Mouse (Mus musculus) cerebellum, postnatal 4 days (tissue): Measurements from ENCODE around the gene Hspb8.
"Not testable (repeated sequence)": the region's sequence is repeated elsewhere in the genome, so short reads cannot be mapped to it uniquely, and the experiment has no call there.

Source experiments
- DNase-seq, 2 experiments: peaks; one replicate each; pipeline ENCODE4 v3.0.0; 2022; ENCODE audit warnings: low spot score in 2 of 2, mixed read lengths in 1 of 2

Gene Hspb8

GRCm38 (mm10) chr5:116434976-116435850, 12.5 kb upstream of the Hspb8 start:
- no peak for DNase-seq

- no peak for DNase-seq
Observed at GRCm38 (mm10) chr5:116432871-116433270, 10.2 kb upstream of the Hspb8 start.

DNA sequence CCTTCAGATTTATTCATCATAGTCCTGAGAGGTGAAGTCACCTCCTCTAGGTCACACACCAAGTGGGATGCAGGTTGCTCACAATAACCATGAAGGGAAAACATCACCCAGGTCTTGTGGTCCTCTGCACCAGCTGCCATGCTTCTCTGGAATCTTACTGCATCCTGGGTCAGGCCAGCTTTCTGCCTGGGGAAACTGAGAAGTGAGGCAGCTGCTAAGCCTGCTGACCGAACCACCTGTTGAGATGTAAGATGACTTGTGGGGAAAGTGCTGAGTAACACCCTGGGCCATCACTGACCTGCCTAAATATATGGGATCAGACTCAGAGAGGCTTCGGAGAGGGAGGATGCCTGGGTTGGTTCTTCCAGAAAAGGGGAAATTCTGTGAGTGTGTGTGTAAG, 4.0 kb upstream of the Hspb8 start:
- no peak for DNase-seq

DNA sequence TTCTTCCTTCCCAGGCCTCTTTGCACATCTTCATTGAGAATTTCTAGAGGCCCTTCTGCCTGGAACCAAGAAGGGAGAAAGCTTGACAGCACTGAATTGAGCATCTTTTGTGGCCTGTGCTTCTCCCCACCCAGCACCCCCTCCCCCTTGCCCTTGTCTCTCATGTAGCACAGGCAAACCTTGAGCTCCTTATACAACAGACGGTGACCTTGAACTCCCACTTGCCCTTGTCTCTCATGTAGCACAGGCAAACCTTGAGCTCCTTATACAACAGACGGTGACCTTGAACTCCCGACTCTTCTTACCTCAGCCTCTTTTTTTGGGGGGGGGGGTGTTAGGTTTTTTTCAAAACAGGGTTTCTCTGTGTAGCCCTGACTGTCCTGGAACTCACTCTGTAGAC, 3.0 kb upstream of the Hspb8 start:
- not testable (repeated sequence) for DNase-seq

- no peak for DNase-seq
Observed at GRCm38 (mm10) chr5:116425273-116425672, 2.6 kb upstream of the Hspb8 start.

DNA sequence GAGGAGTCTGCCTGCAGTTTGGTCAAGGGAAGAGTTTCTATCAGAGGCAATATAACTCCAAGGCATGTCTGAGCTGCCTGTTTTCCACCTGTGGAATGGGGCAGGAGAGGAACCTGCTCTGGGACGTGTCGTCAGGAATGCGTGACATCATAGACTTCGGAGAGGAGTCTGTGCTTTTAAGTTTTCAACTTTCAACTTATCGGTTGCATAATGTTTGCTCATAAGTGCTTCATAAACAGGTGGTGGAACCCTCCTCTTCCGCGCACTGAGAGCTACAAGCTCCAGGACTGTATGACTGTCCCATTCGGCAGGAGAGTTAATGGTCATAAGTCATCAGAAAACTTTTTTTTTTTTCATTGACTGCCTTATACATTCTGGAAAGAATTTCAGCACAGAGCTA, 1.1 kb upstream of the Hspb8 start:
- no peak for DNase-seq

- DNase-seq: no peak
Observed at GRCm38 (mm10) chr5:116421791-116422481, 728 bp downstream of the Hspb8 start.

DNA sequence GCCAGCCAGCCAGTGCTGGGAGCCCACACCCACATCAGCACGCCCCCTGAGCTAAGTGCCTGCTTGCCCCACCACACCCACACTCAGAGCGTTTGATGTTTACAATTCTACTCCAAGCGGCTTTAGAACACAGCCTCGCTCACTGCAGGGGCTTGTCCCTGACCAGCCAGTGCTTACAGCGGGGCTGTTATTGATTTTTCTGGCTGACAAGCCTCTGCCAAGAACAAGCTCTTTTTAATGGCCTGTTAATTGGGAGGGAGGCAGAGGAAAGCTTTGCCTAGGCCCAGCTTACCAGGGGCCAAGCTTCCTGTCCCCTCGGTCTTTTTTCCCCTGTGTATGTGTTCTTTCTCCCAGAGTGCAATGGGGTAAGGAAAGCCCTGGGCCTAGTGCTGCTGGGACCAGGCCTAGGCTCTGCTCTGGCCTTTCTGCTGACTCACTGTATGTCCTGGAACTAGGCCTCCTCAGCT, 1.9 kb downstream of the Hspb8 start:
- no peak for DNase-seq

GRCm38 (mm10) chr5:116420213-116420612, 2.5 kb downstream of the Hspb8 start:
- no peak for DNase-seq

DNA sequence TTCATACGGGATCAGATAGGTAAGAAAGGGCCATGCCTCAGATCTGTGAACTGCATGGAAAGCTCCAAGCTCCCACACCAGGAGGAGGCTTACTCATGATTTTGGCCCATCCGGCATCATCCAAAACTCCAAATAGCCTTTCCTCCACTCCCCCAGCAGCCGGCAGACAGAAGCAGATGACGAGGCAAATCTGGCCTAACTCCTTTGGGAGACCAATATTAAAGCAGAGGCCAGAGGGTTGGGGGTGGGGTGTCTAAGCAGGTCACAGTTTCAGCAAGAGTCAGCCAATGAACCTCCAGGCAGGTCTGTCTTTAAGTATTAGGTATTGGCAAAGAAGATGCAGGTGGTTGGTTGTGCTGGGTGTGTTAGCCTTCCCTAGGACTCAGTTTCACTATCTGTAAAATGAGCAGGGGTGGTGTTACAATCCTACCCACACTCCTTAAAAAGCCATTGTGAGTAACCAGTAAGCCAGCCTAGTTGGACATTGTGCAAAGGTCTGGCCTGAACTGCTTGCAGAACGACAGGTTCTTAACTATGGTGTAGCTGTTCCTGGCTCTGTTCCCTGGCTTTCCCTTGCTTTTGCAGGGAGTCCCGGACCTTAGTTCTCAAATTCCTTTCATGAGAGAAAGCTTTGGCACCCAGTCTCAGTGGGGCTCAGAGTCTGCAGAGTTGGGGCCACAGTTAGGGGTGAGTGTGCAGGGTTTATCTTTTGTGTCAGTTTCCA, 3.2 kb downstream of the Hspb8 start:
- no peak for DNase-seq

GRCm38 (mm10) chr5:116416208-116416607, 6.5 kb downstream of the Hspb8 start:
- no peak for DNase-seq

GRCm38 (mm10) chr5:116409689-116410590, 12.7 kb downstream of the Hspb8 start:
- DNase-seq: no peak

- DNase-seq: no peak
Observed at GRCm38 (mm10) chr5:116408965-116409364, 13.7 kb downstream of the Hspb8 start.

DNA sequence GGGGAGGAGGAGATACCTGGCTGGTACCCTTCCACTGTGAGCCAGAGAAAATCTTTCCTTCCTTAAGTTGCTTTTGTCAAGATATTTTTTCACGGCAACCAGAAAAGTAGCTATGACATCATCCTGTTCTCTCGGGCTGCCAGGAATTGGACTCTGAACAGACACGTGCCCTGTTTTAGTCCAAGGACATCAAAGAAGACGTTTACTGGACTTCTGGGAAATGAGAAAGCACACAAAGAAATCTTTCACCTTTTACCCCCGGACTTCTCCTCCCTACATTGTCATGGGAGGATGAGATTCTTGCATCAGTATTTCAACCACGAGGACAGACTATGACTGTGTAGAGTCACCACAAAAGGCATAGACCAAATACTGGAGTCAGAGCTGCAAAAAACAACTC, 14.7 kb downstream of the Hspb8 start:
- no peak for DNase-seq

- DNase-seq: no peak
Observed at GRCm38 (mm10) chr5:116407321-116407720, 15.3 kb downstream of the Hspb8 start.

- DNase-seq: no peak
Observed at GRCm38 (mm10) chr5:116406507-116406906, 16.2 kb downstream of the Hspb8 start.

DNA sequence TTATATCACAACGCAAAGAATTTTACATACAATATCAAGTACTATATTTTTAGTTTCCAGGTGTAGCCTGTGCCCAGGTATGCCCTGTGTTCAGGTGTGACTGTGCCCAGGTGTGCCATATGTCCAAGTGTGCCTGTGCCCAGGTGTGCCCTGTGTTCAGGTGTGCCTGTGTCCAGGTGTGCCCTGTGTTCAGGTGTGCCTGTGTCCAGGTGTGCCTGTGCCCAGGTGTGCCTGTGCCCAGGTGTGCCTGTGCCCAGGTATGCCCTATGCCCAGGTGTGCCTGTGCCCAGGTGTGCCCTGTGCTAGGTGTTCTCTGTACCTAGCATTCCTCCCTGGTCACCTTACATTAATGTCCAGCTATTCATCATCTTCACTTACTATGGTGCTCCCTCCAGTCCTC, 16.7 kb downstream of the Hspb8 start:
- DNase-seq: no peak

- no peak for DNase-seq
Observed at GRCm38 (mm10) chr5:116404063-116404462, 18.6 kb downstream of the Hspb8 start.

GRCm38 (mm10) chr5:116400801-116401200, 21.9 kb downstream of the Hspb8 start:
- DNase-seq: no peak

DNA sequence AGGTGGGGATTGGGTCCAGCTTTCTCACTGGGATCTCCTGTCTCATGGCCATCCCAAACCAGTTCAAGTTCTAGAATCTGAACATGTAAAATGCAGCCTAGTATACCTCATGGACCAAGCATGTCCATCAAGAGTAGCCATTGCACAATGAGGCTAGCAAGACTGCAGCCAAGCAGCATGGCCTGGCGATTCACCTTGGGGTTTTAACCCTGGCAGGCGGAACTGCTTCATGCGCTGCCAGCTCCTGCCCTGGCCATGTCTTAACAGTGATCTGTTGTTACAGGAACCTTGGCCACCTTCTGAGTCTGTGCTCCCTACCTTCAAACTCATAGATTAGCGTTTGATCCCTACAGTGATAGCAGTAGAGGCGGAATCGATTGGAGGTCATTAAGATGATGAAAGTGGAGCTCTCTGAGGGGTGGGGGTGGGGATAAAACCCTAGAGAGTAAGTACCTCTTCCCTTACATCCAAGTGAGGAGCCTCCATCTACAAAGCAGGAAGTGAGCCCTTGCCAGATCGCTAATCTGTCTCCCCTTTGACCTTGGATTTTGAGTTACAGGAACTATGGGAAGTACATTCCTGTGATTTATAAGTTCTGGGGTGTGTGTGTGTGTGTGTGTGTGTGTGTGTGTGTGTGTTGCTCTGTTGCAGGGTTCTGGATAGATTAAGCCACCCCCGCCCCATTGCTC, 22.5 kb downstream of the Hspb8 start:
- DNase-seq: no peak

GRCm38 (mm10) chr5:116396104-116396503, 26.6 kb downstream of the Hspb8 start:
- DNase-seq: no peak
